Mouse (Mus musculus): ENCODE results near the gene Ppp4r4.
"Not testable (repeated sequence)": the region's sequence is repeated elsewhere in the genome, so short reads cannot be mapped to it uniquely, and the experiment has no call there.

The Ppp4r4 gene

GRCm38 (mm10) chr12:103643818-103644217 is 111.7 kb downstream of the Ppp4r4 start:
- DNase-seq, result no peak

GRCm38 (mm10) chr12:103644601-103645000 is 112.5 kb downstream of the Ppp4r4 start:
- no peak for DNase-seq

- no peak for DNase-seq
Measured at GRCm38 (mm10) chr12:103646314-103646713, 114.2 kb downstream of the Ppp4r4 start.

- DNase-seq, result no peak
Measured at GRCm38 (mm10) chr12:103653836-103654235, 121.8 kb downstream of the Ppp4r4 start.

GRCm38 (mm10) chr12:103655123-103656044 is 123.3 kb downstream of the Ppp4r4 start:
- no peak for DNase-seq

GRCm38 (mm10) chr12:103656848-103657626 is 125.0 kb downstream of the Ppp4r4 start, which contains the start of gene Serpina6:
Serpina6 (minus strand) TSS chr12:103657212.
- peak in 1 of 2 experiments; percentile 4 for DNase-seq

- DNase-seq, result no peak
Measured at GRCm38 (mm10) chr12:103657991-103658390, 125.9 kb downstream of the Ppp4r4 start.

- no peak for DNase-seq
Measured at GRCm38 (mm10) chr12:103659171-103659570, 127.1 kb downstream of the Ppp4r4 start.

- DNase-seq, result no peak
Measured at GRCm38 (mm10) chr12:103660076-103660475, 128.0 kb downstream of the Ppp4r4 start.

- DNase-seq, result not testable (repeated sequence)
Measured at GRCm38 (mm10) chr12:103662053-103662452, 130.0 kb downstream of the Ppp4r4 start.

Data from kidney, postnatal 4 days (tissue).